Mouse (Mus musculus) CD4-positive, CD25-positive, alpha-beta regulatory T cell, adult 4 months (primary cell): ENCODE results near the gene Gng12. TPM values are rescaled to one million over a fixed set of nuclear protein-coding genes. Genes with fewer than 3 reads are reported as not detected.
"Not testable (repeated sequence)": the region's sequence is repeated elsewhere in the genome, so short reads cannot be mapped to it uniquely, and the experiment has no call there.

Source experiments
- ATAC-seq: one replicate; pipeline ENCODE4 v1.8.0; 2017
- polyA plus RNA-seq, 2 experiments: library from polyadenylated mRNA; unstranded; fragments of 100-300 nt; shearing (Covaris generic); gene quantifications; one replicate each; pipeline ENCODE4 v1.2.1; 2017

Gng12 gene
- polyA plus RNA-seq, 2 experiments from 2014 or later = 15.8 to 21.0 TPM

- ATAC-seq = no peak
Observed at GRCm38 (mm10) chr6:66994981-66995380, 98.8 kb downstream of the Gng12 start.

- no peak for ATAC-seq
Observed at GRCm38 (mm10) chr6:66995825-66996224, 99.6 kb downstream of the Gng12 start.

- no peak for ATAC-seq
Observed at GRCm38 (mm10) chr6:66996257-66996656, 100.1 kb downstream of the Gng12 start.

GRCm38 (mm10) chr6:66998645-66999044 lies 102.4 kb downstream of the Gng12 start:
- ATAC-seq = no peak

GRCm38 (mm10) chr6:66999800-67000199 lies 103.6 kb downstream of the Gng12 start:
- ATAC-seq = no peak

GRCm38 (mm10) chr6:67009888-67010287 lies 113.7 kb downstream of the Gng12 start:
- no peak for ATAC-seq

GRCm38 (mm10) chr6:67010370-67011216 lies 114.4 kb downstream of the Gng12 start:
- ATAC-seq = no peak

GRCm38 (mm10) chr6:67011217-67011518 lies 115.0 kb downstream of the Gng12 start:
- ATAC-seq = no peak

- no peak for ATAC-seq
Observed at GRCm38 (mm10) chr6:67013293-67013948, 117.2 kb downstream of the Gng12 start.

- ATAC-seq = no peak
Observed at GRCm38 (mm10) chr6:67013949-67014678, 117.9 kb downstream of the Gng12 start.

GRCm38 (mm10) chr6:67014679-67015075 lies 118.5 kb downstream of the Gng12 start:
- no peak for ATAC-seq

GRCm38 (mm10) chr6:67015739-67016519 lies 119.7 kb downstream of the Gng12 start:
- ATAC-seq = no peak

GRCm38 (mm10) chr6:67016520-67017111 lies 120.4 kb downstream of the Gng12 start:
- no peak for ATAC-seq

GRCm38 (mm10) chr6:67018365-67018764 lies 122.2 kb downstream of the Gng12 start:
- no peak for ATAC-seq

GRCm38 (mm10) chr6:67019001-67019400 lies 122.8 kb downstream of the Gng12 start:
- not testable (repeated sequence) for ATAC-seq

- no peak for ATAC-seq
Observed at GRCm38 (mm10) chr6:67021308-67021707, 125.1 kb downstream of the Gng12 start.

- no peak for ATAC-seq
Observed at GRCm38 (mm10) chr6:67023729-67024128, 127.5 kb downstream of the Gng12 start.

- ATAC-seq = no peak
Observed at GRCm38 (mm10) chr6:67026661-67027060, 130.5 kb downstream of the Gng12 start.

GRCm38 (mm10) chr6:67027438-67028142 lies 131.4 kb downstream of the Gng12 start:
- ATAC-seq = no peak

- no peak for ATAC-seq
Observed at GRCm38 (mm10) chr6:67029312-67029950, 133.2 kb downstream of the Gng12 start.

GRCm38 (mm10) chr6:67029987-67030386 lies 133.8 kb downstream of the Gng12 start:
- ATAC-seq = no peak
